ENCODE assay signal across 8 mouse cellular contexts in the genomic region with DNA sequence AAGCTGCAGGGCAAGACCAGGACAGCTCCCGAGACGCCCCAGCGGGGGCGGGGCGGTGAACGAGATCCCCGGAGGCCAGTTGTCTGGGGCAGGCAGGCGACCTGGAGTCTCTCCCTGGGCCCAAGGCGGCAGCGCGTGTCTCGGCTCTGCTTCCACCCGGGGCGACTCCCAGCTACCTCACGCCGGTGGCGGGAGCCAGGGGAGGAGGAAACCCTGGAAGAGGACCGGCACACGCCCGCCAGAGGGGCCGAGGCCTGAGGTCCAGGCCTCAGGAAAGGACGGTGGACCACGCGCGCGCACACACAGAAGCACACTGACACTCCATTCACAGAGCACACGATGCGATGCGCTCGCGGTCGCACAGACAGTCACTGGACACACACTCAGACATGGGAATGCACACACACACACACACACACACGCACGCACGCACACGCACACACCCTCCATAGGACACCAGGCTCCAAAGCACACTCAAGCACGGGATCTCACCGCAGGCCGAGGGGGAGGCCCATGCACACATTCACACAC. TPM values are rescaled to one million over a fixed set of nuclear protein-coding genes. Genes with fewer than 3 reads are reported as not detected.
DNase-seq lines count a peak whose midpoint lies in the region; ATAC-seq and TF ChIP-seq lines count a peak whose summit lies in the region.

No protein-coding gene starts in this region.

- in situ Hi-C loops in ES-E14 (cut with MboI; ENCODE audit: low sequenced_read_pairs in 2 of 2, unreplicated experiment in 2 of 2), result loop anchor here in 1 of 2 experiments (5.0 to 25.0 kb wide), 3 partner anchors 114 to 874 kb away; no protein-coding TSS in a partner anchor

- WGBS in forebrain, embryonic 15.5 days, result under 1% methylated on average over 39 of the region's 39 CpGs
- WGBS in hindbrain, embryonic 14.5 days, result under 1% methylated on average over 39 of the region's 39 CpGs
- WGBS in liver, embryonic 11.5 days, result 2% methylated on average over 39 of the region's 39 CpGs

- no peak overlapping the region for H3K27ac ChIP-seq in ES-E14 (ENCODE audit: insufficient read depth, low read depth, low read length, poor library complexity, severe bottlenecking)
- no peak overlapping the region for H3K27ac ChIP-seq in forebrain, embryonic 15.5 days (replicated peaks)
- no peak overlapping the region for H3K27ac ChIP-seq in hindbrain, embryonic 14.5 days
- no peak overlapping the region for H3K27ac ChIP-seq in liver, embryonic 11.5 days (ENCODE audit: low read depth, low read length)

- H3K4me3 ChIP-seq in ES-E14 (ENCODE audit: insufficient read depth in 1 of 2, low read depth in 1 of 2, low read length in 2 of 2, poor library complexity in 1 of 2, severe bottlenecking in 1 of 2), result peak overlapping the region; percentile 69 to 70
- H3K4me3 ChIP-seq in forebrain, embryonic 15.5 days, result peak overlapping the region; percentile 57
- peak overlapping the region; percentile 66 for H3K4me3 ChIP-seq in hindbrain, embryonic 14.5 days (replicated peaks; ENCODE audit: low read length)
- H3K4me3 ChIP-seq in liver, embryonic 11.5 days (ENCODE audit: low read depth, low read length), result peak overlapping the region; percentile 64

- peaks cover 0 to 12% of the 10 kb centered on the region in 2 experiments; a peak in 2 of 4 replicates for H3K4me1 ChIP-seq in ES-E14 (ENCODE audit: control insufficient read depth in 2 of 2, insufficient read depth in 2 of 2, low read length in 2 of 2, poor library complexity in 1 of 2)
- H3K4me1 ChIP-seq in forebrain, embryonic 15.5 days, result peaks cover 39% of the 10 kb centered on the region
- peaks cover 7% of the 10 kb centered on the region; the same call in 1 of the 2 replicates for H3K4me1 ChIP-seq in hindbrain, embryonic 14.5 days (replicated peaks; ENCODE audit: control insufficient read depth, insufficient read depth, low read length)
- peaks cover 30% of the 10 kb centered on the region for H3K4me1 ChIP-seq in liver, embryonic 11.5 days (replicated peaks; ENCODE audit: control insufficient read depth, insufficient read depth, low read length)

- H3K9me3 ChIP-seq in ES-E14 (ENCODE audit: control insufficient read depth, insufficient read depth, low read depth, low read length), result no peaks in the 10 kb centered on the region
- no peaks in the 10 kb centered on the region for H3K9me3 ChIP-seq in forebrain, embryonic 15.5 days
- H3K9me3 ChIP-seq in hindbrain, embryonic 14.5 days (ENCODE audit: control insufficient read depth, low read length), result no peaks in the 10 kb centered on the region
- H3K9me3 ChIP-seq in liver, embryonic 11.5 days (ENCODE audit: control insufficient read depth, low read length), result no peaks in the 10 kb centered on the region

- H3K27me3 ChIP-seq in forebrain, embryonic 15.5 days, result peaks cover 4% of the 10 kb centered on the region
- H3K27me3 ChIP-seq in hindbrain, embryonic 14.5 days (ENCODE audit: control insufficient read depth, insufficient read depth, low read length), result peaks cover 51% of the 10 kb centered on the region
- peaks cover 55% of the 10 kb centered on the region for H3K27me3 ChIP-seq in liver, embryonic 11.5 days (replicated peaks; ENCODE audit: control insufficient read depth, insufficient read depth, low read length)

- no peak for DNase-seq in ES-E14 (ENCODE audit: low read depth, low spot score)
- DNase-seq in adrenal gland, postnatal 25 days, result peak; percentile 63
- no peak for DNase-seq in hindbrain, embryonic 14.5 days (ENCODE audit: low spot score)
- peak; percentile 46 for DNase-seq in liver, embryonic 11.5 days (ENCODE audit: low spot score)
- peak; percentile 69 for DNase-seq in neural tube, embryonic 10.5 days (ENCODE audit: extremely low spot score, low spot score)
- DNase-seq in right cerebral cortex, postnatal 14 days, result no peak
- no peak for DNase-seq in right cerebral cortex, postnatal 36 days (ENCODE audit: low spot score in 2 of 2)

- no peak; the same call in 1 of the 2 replicates for ATAC-seq in forebrain, embryonic 15.5 days (replicated peaks)
- ATAC-seq in hindbrain, embryonic 14.5 days (ENCODE audit: low FRiP score), result no peak
- ATAC-seq in liver, embryonic 11.5 days (replicated peaks; ENCODE audit: low FRiP score), result no peak

- H3K36me3 ChIP-seq in ES-E14 (ENCODE audit: control insufficient read depth, insufficient read depth, low read length, poor library complexity, severe bottlenecking), result no peaks in the 10 kb centered on the region
- H3K36me3 ChIP-seq in forebrain, embryonic 15.5 days, result no peaks in the 10 kb centered on the region
- no peaks in the 10 kb centered on the region for H3K36me3 ChIP-seq in hindbrain, embryonic 14.5 days (replicated peaks; ENCODE audit: control insufficient read depth, insufficient read depth)
- H3K36me3 ChIP-seq in liver, embryonic 11.5 days (ENCODE audit: control insufficient read depth, insufficient read depth, low read length), result no peaks in the 10 kb centered on the region

- H3K4me2 ChIP-seq in forebrain, embryonic 15.5 days (replicated peaks), result peak overlapping the region; percentile 99
- peak overlapping the region; percentile 99 for H3K4me2 ChIP-seq in hindbrain, embryonic 14.5 days (replicated peaks)
- peak overlapping the region; percentile 97 for H3K4me2 ChIP-seq in liver, embryonic 11.5 days

- H3K9ac ChIP-seq in ES-E14 (ENCODE audit: insufficient read depth, low read depth, low read length, poor library complexity, severe bottlenecking), result peak overlapping the region; percentile 48; the same call in 1 of the 2 replicates
- peak overlapping the region; percentile 73 for H3K9ac ChIP-seq in forebrain, embryonic 15.5 days (replicated peaks)
- peak overlapping the region; percentile 73 for H3K9ac ChIP-seq in hindbrain, embryonic 14.5 days
- peak overlapping the region; percentile 60 for H3K9ac ChIP-seq in liver, embryonic 11.5 days (ENCODE audit: low read depth, low read length)

TF ChIP-seq in ES-E14, 5 proteins besides CTCF, POLR2A, EP300 and RAD21:
- no peak for TF ChIP-seq HCFC1 (IDR thresholded peaks at IDR 0.05; ENCODE audit: borderline replicate concordance, insufficient read depth, low read length)
- no peak for TF ChIP-seq ZNF384 (IDR thresholded peaks at IDR 0.05; ENCODE audit: low read depth, low read length)
- no peak for TF ChIP-seq CHD2 (IDR thresholded peaks at IDR 0.05; ENCODE audit: low read depth, low read length)
TF ChIP-seq in ES-E14: peak in this region for 0.

RNA-seq across cellular contexts. Expression of a gene that starts 1.7 kb away (rescaled TPM):
- 11.2 and 16.7 TPM in 2 replicates for total RNA-seq in ES-E14 (2012; rRNA removed)
- 44.5 and 46.1 TPM in 2 replicates for total RNA-seq in adrenal gland, postnatal 25 days (2021)
- polyA plus RNA-seq in forebrain, embryonic 15.5 days (2015; fragmentation: Nextera tagmentation; extraction: Ambion mirVana), result 23.9 and 25.2 TPM in 2 replicates
- 19.8 and 20.0 TPM in 2 replicates for polyA plus RNA-seq in hindbrain, embryonic 14.5 days (2014; fragmentation: Nextera tagmentation; extraction: Ambion mirVana)
- 5.8 and 6.1 TPM in 2 replicates for polyA plus RNA-seq in liver, embryonic 11.5 days (2014; fragmentation: Nextera tagmentation; extraction: Ambion mirVana)

RNA-seq across cellular contexts. Expression of a gene that starts 6.9 kb away (rescaled TPM):
- 31.2 and 34.2 TPM in 2 replicates for total RNA-seq in ES-E14 (2012; rRNA removed)
- 81.7 and 96.8 TPM in 2 replicates for total RNA-seq in adrenal gland, postnatal 25 days (2021)
- polyA plus RNA-seq in forebrain, embryonic 15.5 days (2015; fragmentation: Nextera tagmentation; extraction: Ambion mirVana), result 40.2 and 41.2 TPM in 2 replicates
- 29.2 and 32.6 TPM in 2 replicates for polyA plus RNA-seq in hindbrain, embryonic 14.5 days (2014; fragmentation: Nextera tagmentation; extraction: Ambion mirVana)
- 59.3 and 64.4 TPM in 2 replicates for polyA plus RNA-seq in liver, embryonic 11.5 days (2014; fragmentation: Nextera tagmentation; extraction: Ambion mirVana)

RNA-seq across cellular contexts. Expression of a gene that starts 37.0 kb away (rescaled TPM):
- 45.3 and 45.6 TPM in 2 replicates for total RNA-seq in ES-E14 (2012; rRNA removed)
- total RNA-seq in adrenal gland, postnatal 25 days (2021), result 70.9 and 71.7 TPM in 2 replicates
- polyA plus RNA-seq in forebrain, embryonic 15.5 days (2015; fragmentation: Nextera tagmentation; extraction: Ambion mirVana), result 154 and 159 TPM in 2 replicates
- polyA plus RNA-seq in hindbrain, embryonic 14.5 days (2014; fragmentation: Nextera tagmentation; extraction: Ambion mirVana), result 87.0 and 94.2 TPM in 2 replicates
- polyA plus RNA-seq in liver, embryonic 11.5 days (2014; fragmentation: Nextera tagmentation; extraction: Ambion mirVana), result 113 and 118 TPM in 2 replicates

Comparison
In these comparisons a context has a peak if more than half of its experiments do, and no peak if none do; other contexts are left out.
1. DNase-seq: peak in adrenal gland, postnatal 25 days (single experiment), liver, embryonic 11.5 days (single experiment) and neural tube, embryonic 10.5 days (single experiment); none in ES-E14 (single experiment), hindbrain, embryonic 14.5 days (single experiment), right cerebral cortex, postnatal 14 days (single experiment) and right cerebral cortex, postnatal 36 days (0 of 2).
2. Peak in every context shown above with its lines, with median percentiles within 50 percentile points of each other: H3K4me3 ChIP-seq, H3K9ac ChIP-seq and H3K4me2 ChIP-seq.